Mouse (Mus musculus) bone marrow, adult 2 months (tissue): ENCODE measurements around the gene Syt13. TPM values are rescaled to one million over a fixed set of nuclear protein-coding genes. Genes with fewer than 3 reads are reported as not detected.

ENCODE experiments used
- H3K27ac ChIP-seq: fragments of 200-500 bp; 2 replicates; pipeline ENCODE4 v1.5.1; 2012; ENCODE audit warnings: low read depth, mild to moderate bottlenecking, control low read depth, inconsistent platforms, low read length; ENCODE audit not compliant: control insufficient read depth, poor library complexity, insufficient read depth
- H3K4me1 ChIP-seq: fragments of 200-500 bp; 2 replicates; pipeline ENCODE4 v1.6.1; 2011; ENCODE audit warnings: low read length; ENCODE audit not compliant: control insufficient read depth, insufficient read depth
- H3K4me3 ChIP-seq: fragments of 200-500 bp; replicated peaks from 2 replicates; pipeline ENCODE3; 2011; ENCODE audit warnings: mild to moderate bottlenecking, low read depth, low read length, control low read depth; ENCODE audit not compliant: control insufficient read depth
- CTCF ChIP-seq: fragments of 200-500 bp; IDR thresholded peaks from 2 replicates; pipeline ENCODE4 v1.5.1; 2011; ENCODE audit warnings: low read length, control low read depth; ENCODE audit not compliant: control insufficient read depth, insufficient read depth
- POLR2A ChIP-seq: fragments of 200-500 bp; IDR thresholded peaks from 2 replicates; pipeline ENCODE4 v1.6.1; 2011; ENCODE audit warnings: low read depth, mild to moderate bottlenecking, control low read depth, low read length, borderline replicate concordance; ENCODE audit not compliant: control insufficient read depth
- WGBS: fragments of 180-500 bp; shearing (Covaris S2); methylation state at CpG from one replicate; pipeline ENCODE4 v1.1.7; 2018; 5-methylcytosine and 5-hydroxymethylcytosine counted together
- polyA plus RNA-seq: library from polyadenylated mRNA; stranded (reverse); fragments of >200 nt; gene quantifications from 2 replicates; pipeline ENCODE4 v1.2.4, GENCODE M21; 2011; ENCODE audit warnings: low replicate concordance; ENCODE audit not compliant: missing spikeins, insufficient read depth, insufficient read length

Syt13 gene
- not detected in 2 replicates for polyA plus RNA-seq

GRCm38 (mm10) chr2:92914933-92915553 is at the start of gene Syt13:
Syt13 (plus strand) TSS chr2:92915098.
- Histone ChIP-seq H3K4me1 (peaks cover 1% of the 10 kb centered on the region), H3K4me3 (no peak within 1 kb of the TSS), H3K27ac (no peak within 1 kb of the TSS; the same call in 1 of the 2 replicates)
- TF ChIP-seq POLR2A (no peak), CTCF (no peak)
- 2% methylated on average over 38 of the region's 38 CpGs for WGBS

DNA sequence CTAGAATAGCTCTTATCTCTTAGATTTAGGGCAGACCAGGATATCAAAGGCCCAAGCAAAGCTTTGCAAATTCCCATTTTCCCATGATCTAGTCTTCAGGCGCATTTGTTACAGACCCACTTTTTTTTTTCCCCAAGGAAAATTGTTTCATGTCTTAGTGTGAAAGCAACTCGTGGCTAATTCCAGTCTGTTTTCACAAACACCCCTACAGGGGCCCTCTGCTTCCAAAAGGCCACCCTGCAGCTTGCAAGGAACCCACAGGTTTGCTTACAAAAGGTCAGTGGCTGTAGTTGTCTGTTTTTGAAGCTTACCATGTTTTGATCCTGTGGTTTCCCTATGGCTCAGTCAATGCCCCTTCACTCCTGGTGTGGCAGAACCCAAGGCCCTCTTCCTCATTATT is 48.3 kb upstream of the Syt13 start:
- Histone ChIP-seq H3K27ac (no peak overlapping the region), H3K4me1 (no peaks in the 10 kb centered on the region), H3K4me3 (no peak overlapping the region)
- TF ChIP-seq CTCF, result no peak
- TF ChIP-seq POLR2A, result no peak
- WGBS, result 28% methylated on average over 2 of the region's 2 CpGs

GRCm38 (mm10) chr2:92870139-92870836 is 44.6 kb upstream of the Syt13 start:
- Histone ChIP-seq H3K4me3 (no peak overlapping the region), H3K4me1 (no peaks in the 10 kb centered on the region), H3K27ac (no peak overlapping the region)
- no peak for TF ChIP-seq CTCF
- TF ChIP-seq POLR2A, result no peak
- 34% methylated on average over 10 of the region's 10 CpGs for WGBS

DNA sequence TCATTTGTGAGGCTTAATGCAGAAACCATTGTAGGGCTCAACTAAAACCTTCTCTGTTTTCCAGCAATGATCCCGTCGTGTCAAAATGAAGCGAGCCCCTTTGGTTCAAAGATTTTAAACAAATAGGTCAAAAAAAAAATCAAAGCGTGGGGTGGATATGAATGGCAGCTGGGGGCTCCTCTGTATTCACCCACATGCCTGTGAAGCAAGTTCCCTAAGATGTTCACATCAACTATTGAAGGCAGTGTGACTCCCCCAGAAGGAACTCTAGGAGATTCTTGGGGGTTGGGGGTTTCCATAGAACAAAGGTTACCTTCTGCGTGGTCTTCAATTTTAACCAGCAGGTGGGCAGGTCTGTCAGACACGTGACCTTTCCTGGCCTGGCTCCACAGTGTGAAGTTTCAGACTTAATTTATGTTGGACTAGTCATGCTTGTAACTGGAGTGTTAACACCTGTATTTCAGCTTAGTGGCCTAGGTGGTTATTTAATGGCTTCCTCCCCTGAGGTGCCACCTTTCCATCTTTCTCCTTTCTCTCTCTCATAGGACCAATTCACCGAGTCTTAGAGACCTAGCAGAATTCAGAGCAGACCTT is 43.7 kb upstream of the Syt13 start:
- Histone ChIP-seq H3K27ac (no peak overlapping the region), H3K4me3 (no peak overlapping the region), H3K4me1 (no peaks in the 10 kb centered on the region)
- TF ChIP-seq CTCF (no peak), POLR2A (no peak)
- WGBS, result 65% methylated on average over 7 of the region's 7 CpGs

DNA sequence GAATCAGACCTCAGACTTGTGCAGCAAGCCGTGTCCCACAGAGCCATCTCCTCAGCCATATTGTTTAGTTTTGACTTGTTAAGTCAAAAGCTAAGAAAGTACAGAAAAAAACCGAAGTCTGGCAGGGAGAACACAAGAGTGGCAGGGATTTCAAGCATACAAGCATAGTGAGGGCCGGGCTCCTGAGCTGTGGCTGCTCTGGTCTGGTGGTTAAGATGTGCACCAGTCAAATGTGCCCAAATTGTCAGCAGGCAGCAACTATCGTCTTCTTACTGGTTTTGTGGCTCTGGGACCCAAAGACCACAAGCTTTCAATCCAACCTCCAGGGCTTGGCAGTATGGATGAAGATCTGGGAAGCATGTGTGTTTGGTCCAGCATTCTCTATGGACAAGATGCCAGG is 42.2 kb upstream of the Syt13 start:
- H3K4me3 ChIP-seq, result no peak overlapping the region
- no peak for TF ChIP-seq POLR2A
- TF ChIP-seq CTCF, result no peak
- 73% methylated on average over 4 of the region's 4 CpGs for WGBS
- H3K27ac ChIP-seq, result no peak overlapping the region
- H3K4me1 ChIP-seq, result no peaks in the 10 kb centered on the region

GRCm38 (mm10) chr2:92874592-92874991 is 40.3 kb upstream of the Syt13 start:
- TF ChIP-seq CTCF (no peak), POLR2A (no peak)
- Histone ChIP-seq H3K4me3 (no peak overlapping the region), H3K4me1 (no peaks in the 10 kb centered on the region), H3K27ac (no peak overlapping the region)
- 64% methylated on average over 1 of the region's 1 CpGs for WGBS

DNA sequence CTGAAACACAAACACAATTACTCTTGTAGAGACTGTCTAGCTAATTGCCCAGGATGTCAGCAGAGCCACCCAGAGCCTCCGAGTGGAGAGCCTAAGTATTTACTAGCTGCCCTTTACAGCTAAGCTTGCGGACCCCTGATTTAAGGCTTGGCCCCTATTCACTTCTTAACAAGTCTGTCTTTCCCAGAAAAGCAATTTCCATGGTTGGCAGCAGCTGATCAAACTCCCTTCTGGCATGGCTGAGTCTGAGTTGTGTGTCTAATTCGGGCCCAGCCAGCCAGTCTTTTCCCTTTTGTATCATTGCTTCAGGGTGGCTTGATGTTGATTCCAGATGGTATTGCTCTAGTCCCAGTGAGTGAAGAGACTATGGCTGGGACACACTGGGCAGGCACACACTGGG is 37.4 kb upstream of the Syt13 start:
- no peak overlapping the region for H3K4me3 ChIP-seq
- WGBS, result 76% methylated on average over 3 of the region's 3 CpGs
- no peak overlapping the region for H3K27ac ChIP-seq
- H3K4me1 ChIP-seq, result no peaks in the 10 kb centered on the region
- TF ChIP-seq POLR2A (no peak), CTCF (no peak)

DNA sequence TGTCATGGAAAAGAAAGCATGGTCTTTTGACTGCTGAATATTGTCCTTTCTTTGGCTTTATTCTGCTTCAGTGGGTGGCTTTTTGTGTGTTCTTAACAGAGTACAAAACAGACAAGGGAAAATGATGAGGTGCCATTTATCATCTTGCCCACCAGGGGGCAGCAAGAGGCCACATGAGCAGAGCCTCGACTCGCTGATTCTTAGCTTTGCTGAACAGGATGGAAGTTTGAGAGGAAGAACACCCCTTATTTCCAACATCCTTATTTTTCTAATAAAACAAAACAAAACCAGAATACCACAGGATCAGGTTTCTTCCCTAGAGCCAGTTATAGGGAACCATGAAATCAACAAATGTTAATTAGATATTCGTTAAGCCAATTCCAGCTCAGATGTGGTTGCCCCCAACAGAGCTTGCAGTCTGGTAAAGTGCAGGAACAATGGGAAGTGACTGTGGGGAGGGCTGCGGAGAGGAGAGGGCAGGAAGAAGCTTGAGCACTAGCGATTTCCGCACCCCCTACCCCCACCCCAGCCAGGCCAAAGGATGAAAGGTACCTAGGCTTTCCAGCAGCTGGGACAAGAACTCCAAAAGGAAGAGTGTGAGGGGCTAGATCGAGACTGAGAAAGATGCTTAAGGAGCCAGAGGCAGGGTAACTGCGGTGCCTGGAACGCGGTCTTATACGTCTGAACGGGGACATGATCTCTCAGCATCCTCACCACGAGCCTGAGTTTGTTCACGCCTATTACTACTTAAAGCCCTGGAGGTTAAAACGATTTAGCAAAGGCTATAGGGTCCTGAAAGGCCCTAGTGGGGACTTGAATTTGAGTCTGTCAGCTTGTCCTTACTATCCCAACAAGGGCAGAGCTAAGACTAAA is 31.6 kb upstream of the Syt13 start:
- 4% methylated on average over 15 of the region's 15 CpGs for WGBS
- peak; percentile 85 for TF ChIP-seq CTCF
- TF ChIP-seq POLR2A, result no peak
- Histone ChIP-seq H3K4me3 (no peak overlapping the region), H3K27ac (no peak overlapping the region), H3K4me1 (no peaks in the 10 kb centered on the region)
